Mouse (Mus musculus) myocyte (in vitro differentiated cells): Measurements from ENCODE around the gene Ubc.
"Not testable (repeated sequence)": the region's sequence is repeated elsewhere in the genome, so short reads cannot be mapped to it uniquely, and the experiment has no call there.

Experiments
- E2F4 ChIP-seq: IDR thresholded peaks from one replicate; pipeline ENCODE4 v1.6.1; 2011; ENCODE audit warnings: mild to moderate bottlenecking, control low read depth, moderate library complexity; ENCODE audit not compliant: insufficient read depth
- MAX ChIP-seq: IDR thresholded peaks from one replicate; pipeline ENCODE4 v1.6.1; 2011; ENCODE audit warnings: low read depth, mild to moderate bottlenecking, control low read depth
- MYOD1 ChIP-seq, 3 experiments: IDR thresholded peaks; one replicate each; pipeline ENCODE4 v1.6.1; 2011; ENCODE audit warnings: control low read depth in 2 of 3, low read depth in 2 of 3, mild to moderate bottlenecking in 2 of 3, moderate library complexity in 1 of 3; ENCODE audit not compliant: insufficient read length in 2 of 3, control insufficient read depth in 1 of 3
- POLR2A ChIP-seq: IDR thresholded peaks from one replicate; pipeline ENCODE4 v1.6.1; 2011; ENCODE audit warnings: low read depth, mild to moderate bottlenecking, control low read depth, moderate library complexity; ENCODE audit not compliant: insufficient read length
- SRF ChIP-seq: IDR thresholded peaks from one replicate; pipeline ENCODE4 v1.6.1; 2011; ENCODE audit warnings: low read depth; ENCODE audit not compliant: control insufficient read depth, insufficient read length
- TCF12 ChIP-seq: IDR thresholded peaks from one replicate; pipeline ENCODE4 v1.6.1; 2011; ENCODE audit warnings: mild to moderate bottlenecking, control low read depth; ENCODE audit not compliant: poor library complexity, insufficient read depth, severe bottlenecking

- not testable (repeated sequence) for TF ChIP-seq TCF12; POLR2A; MAX; SRF; MYOD1 (IDR thresholded peaks at IDR 0.05; ENCODE audit: control insufficient read depth in 1 of 3, insufficient read length in 2 of 3, low read depth in 2 of 3); E2F4
Measured at GRCm38 (mm10) chr5:125432324-125432723, 42.3 kb upstream of the Ubc start.
